10 mouse cellular contexts compared by ENCODE assay signal in genomic region chr4:66425804-66426203, GRCm38 (mm10). TPM values are rescaled to one million over a fixed set of nuclear protein-coding genes. Genes with fewer than 3 reads are reported as not detected.
A peak's percentile ranks its signal among the peaks of the same experiment; 100 is the strongest.
DNase-seq lines count a peak whose midpoint lies in the region; ATAC-seq lines count a peak whose summit lies in the region.
"Had no signal": no experiment of that assay in that cellular context is flagged by ENCODE, and none has a peak within 500 bp of the region (broad histone marks: within the 10 kb centered on the region; RNA-seq: fewer than 3 reads in every experiment).

No protein-coding gene starts in this region.

- no peaks in the 10 kb centered on the region for H3K27me3 ChIP-seq in hindbrain, embryonic 15.5 days
- no peaks in the 10 kb centered on the region for H3K27me3 ChIP-seq in liver, embryonic 12.5 days (replicated peaks)
- H3K27me3 ChIP-seq: embryonic facial prominence, embryonic 13.5 days; limb, embryonic 12.5 days had no signal

- H3K4me2 ChIP-seq in hindbrain, embryonic 15.5 days = no peak overlapping the region
- no peak overlapping the region for H3K4me2 ChIP-seq in liver, embryonic 12.5 days
- H3K4me2 ChIP-seq: embryonic facial prominence, embryonic 13.5 days; limb, embryonic 12.5 days had no signal

- no peaks in the 10 kb centered on the region for H3K9me3 ChIP-seq in hindbrain, embryonic 15.5 days
- H3K9me3 ChIP-seq in liver, embryonic 12.5 days (replicated peaks) = no peaks in the 10 kb centered on the region
- H3K9me3 ChIP-seq: embryonic facial prominence, embryonic 13.5 days; limb, embryonic 12.5 days had no signal

- H3K36me3 ChIP-seq in hindbrain, embryonic 15.5 days = no peaks in the 10 kb centered on the region
- H3K36me3 ChIP-seq in liver, embryonic 12.5 days = no peaks in the 10 kb centered on the region
- H3K36me3 ChIP-seq: embryonic facial prominence, embryonic 13.5 days; limb, embryonic 12.5 days had no signal

- ATAC-seq in hindbrain, embryonic 15.5 days (ENCODE audit: low FRiP score, low read depth) = peak; percentile 90
- ATAC-seq in CD4-positive, CD25-positive, alpha-beta regulatory T cell, adult 4 months = no peak
- ATAC-seq in liver, embryonic 12.5 days = no peak

- DNase-seq in gastrocnemius, adult 18-20 months (ENCODE audit: low spot score) = peak; percentile 52
- DNase-seq in gastrocnemius, postnatal 10 days = no peak
- peak; percentile 61 for DNase-seq in MN1 (ENCODE audit: low spot score)
- DNase-seq in cerebellum, adult 9-10 months = peak; percentile 50
- peak; percentile 22 for DNase-seq in ovary, adult 18-20 months (ENCODE audit: low spot score)

- no peak overlapping the region for H3K9ac ChIP-seq in hindbrain, embryonic 15.5 days
- no peak overlapping the region for H3K9ac ChIP-seq in liver, embryonic 12.5 days
- H3K9ac ChIP-seq: embryonic facial prominence, embryonic 13.5 days; limb, embryonic 12.5 days had no signal

- no peak overlapping the region for H3K4me3 ChIP-seq in hindbrain, embryonic 15.5 days
- H3K4me3 ChIP-seq in liver, embryonic 12.5 days = no peak overlapping the region
- H3K4me3 ChIP-seq: embryonic facial prominence, embryonic 13.5 days; limb, embryonic 12.5 days had no signal

- no peak overlapping the region for H3K27ac ChIP-seq in hindbrain, embryonic 15.5 days (replicated peaks)
- H3K27ac ChIP-seq in liver, embryonic 12.5 days = no peak overlapping the region
- H3K27ac ChIP-seq: embryonic facial prominence, embryonic 13.5 days; limb, embryonic 12.5 days had no signal

- 60% methylated on average over 4 of the region's 4 CpGs for WGBS in hindbrain, embryonic 15.5 days
- 91% methylated on average over 4 of the region's 4 CpGs for WGBS in liver, embryonic 12.5 days (ENCODE audit: insufficient replicate concordance)

- H3K4me1 ChIP-seq in hindbrain, embryonic 15.5 days (replicated peaks) = no peaks in the 10 kb centered on the region
- H3K4me1 ChIP-seq in liver, embryonic 12.5 days = no peaks in the 10 kb centered on the region
- H3K4me1 ChIP-seq: embryonic facial prominence, embryonic 13.5 days; limb, embryonic 12.5 days had no signal

RNA-seq across cellular contexts. Expression of gene Astn2, which starts 21.4 kb away (rescaled TPM):
- total RNA-seq in gastrocnemius, adult 18-20 months (2021) = 1 to 10 TPM in 1 of 2 experiments, under 1 TPM in 1; 0.78 to 1.1 TPM
- 1 to 10 TPM; 1.0 to 1.7 TPM for total RNA-seq in gastrocnemius, postnatal 10 days (2021)
- polyA plus RNA-seq in hindbrain, embryonic 15.5 days (2015; fragmentation: Nextera tagmentation; extraction: Ambion mirVana) = 3.5 and 4.3 TPM in 2 replicates
- not detected for polyA plus RNA-seq in CD4-positive, CD25-positive, alpha-beta regulatory T cell, adult 4 months (2017; shearing (Covaris generic))
- 0.12 and 0.13 TPM in 2 replicates for polyA plus RNA-seq in liver, embryonic 12.5 days (2016; fragmentation: Nextera tagmentation; extraction: Ambion mirVana)
